Mouse (Mus musculus) liver, postnatal 0 days (tissue): ENCODE data around the gene Cpt1a.

Experiments
- CTCF ChIP-seq: sonication (generic); IDR thresholded peaks from 2 replicates; pipeline ENCODE4 v1.5.1; 2016; ENCODE audit warnings: antibody characterized with exemption, low read depth
- EP300 ChIP-seq: IDR thresholded peaks from 2 replicates; pipeline ENCODE4 v1.6.1; 2016; ENCODE audit warnings: antibody characterized with exemption, low read depth, mild to moderate bottlenecking

DNA sequence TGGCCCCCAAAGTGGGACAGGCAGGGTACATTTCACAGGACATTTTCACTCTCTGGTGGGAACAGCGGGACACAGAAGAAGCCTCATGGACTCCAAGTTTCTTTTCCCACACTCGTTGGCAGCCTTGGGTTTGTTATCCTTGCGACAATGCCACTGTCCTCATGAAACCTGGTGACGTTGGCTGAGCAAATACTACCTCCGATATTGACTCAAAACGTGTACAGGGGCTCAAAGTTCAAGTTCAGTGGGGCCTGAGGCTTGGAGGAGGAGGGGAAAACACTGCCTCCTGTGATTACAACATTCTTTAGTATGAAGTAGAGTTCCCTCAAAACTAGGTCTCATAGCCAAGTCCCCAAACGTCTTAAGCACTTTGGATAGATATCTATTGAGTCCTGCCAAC lies 2.0 kb upstream of the Cpt1a start:
- TF ChIP-seq CTCF (no peak), EP300 (peak; percentile 94)
